Mouse (Mus musculus): ENCODE measurements around the gene Atp5g2. TPM values are rescaled to one million over a fixed set of nuclear protein-coding genes. Genes with fewer than 3 reads are reported as not detected.
"Not testable (repeated sequence)": the region's sequence is repeated elsewhere in the genome, so short reads cannot be mapped to it uniquely, and the experiment has no call there.

Gene Atp5g2
- total RNA-seq, 2 experiments from 2014 or later, result 13.1 to 20.4 TPM

DNA sequence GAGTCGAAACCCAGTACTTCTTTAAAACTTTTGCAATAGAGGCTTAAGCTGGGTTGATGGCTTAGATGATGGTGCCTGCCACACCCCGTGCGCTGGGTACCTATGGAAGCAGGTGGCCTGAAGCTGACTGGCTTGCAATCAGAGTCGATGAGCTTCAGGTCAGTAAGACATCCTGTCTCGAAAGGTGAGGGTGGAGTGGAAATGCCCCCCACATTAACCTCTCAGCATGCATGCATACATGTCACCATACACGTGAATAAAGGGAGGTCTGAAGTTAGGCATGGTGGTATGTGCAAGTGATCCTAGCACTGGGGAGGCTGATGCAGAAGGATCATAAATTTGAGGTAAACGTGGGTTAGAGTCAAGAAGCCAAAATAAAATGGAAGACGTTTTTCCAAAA lies 2.6 kb downstream of the Atp5g2 start:
- no peak for DNase-seq (ENCODE audit: low spot score)

DNA sequence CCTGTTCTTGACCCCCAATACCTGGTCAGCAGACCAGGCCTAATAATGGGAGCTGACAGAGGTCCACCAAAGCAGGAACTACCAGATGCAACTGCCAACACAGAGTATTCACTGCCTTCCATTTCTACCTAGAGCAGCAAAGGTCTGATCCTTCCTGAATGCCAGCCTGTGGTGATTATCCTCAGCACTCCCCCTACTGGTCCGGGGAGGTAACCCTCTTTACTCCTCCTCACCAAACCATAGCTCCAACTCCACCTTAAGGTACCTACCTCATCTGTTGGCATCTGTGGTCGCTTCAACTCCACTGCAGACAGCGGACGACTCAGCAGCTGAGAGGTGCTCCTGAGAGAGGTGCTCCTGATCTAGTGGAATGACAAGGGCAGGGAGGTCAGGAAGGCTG lies 6.7 kb downstream of the Atp5g2 start:
- DNase-seq (ENCODE audit: low spot score), result peak; percentile 62

DNA sequence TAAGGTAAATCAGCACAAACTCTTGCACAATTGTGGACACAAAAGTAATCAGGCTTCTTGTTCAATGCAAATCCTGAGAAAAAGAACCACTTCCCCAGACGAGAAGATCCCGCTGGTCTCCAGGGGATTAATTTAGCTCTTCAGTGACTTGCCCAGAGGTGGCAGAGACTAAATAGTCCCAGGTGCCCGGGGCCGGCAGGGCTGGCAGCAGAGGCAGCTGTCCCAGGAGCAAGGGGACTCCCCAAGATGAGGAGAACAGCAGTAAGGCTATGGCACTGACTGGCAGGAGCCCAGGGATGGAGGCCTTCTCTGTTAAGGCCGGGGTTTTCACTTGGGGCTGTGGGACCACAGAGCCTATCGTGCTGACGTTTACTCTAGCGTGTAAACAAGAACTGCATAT lies 8.3 kb downstream of the Atp5g2 start:
- no peak for DNase-seq (ENCODE audit: low spot score)

DNA sequence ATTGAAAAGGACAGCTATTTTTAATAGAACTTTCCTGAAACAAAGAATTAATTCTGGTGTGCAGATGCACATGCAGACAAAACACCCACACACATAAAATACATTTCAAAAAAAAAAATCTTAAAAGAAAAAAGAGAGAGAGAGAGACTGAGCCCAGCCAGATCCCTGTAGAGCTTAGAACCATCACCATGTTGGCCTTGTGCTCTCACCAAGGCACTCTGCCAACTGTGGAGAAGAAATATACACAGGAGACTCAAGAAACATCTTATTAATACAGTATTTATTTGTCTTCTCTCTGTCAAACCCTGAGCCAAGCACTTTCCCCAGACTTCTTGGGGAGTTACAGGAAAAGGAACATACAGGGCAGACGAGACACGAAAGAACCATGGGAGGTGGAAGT lies 9.6 kb downstream of the Atp5g2 start:
- not testable (repeated sequence) for DNase-seq (ENCODE audit: low spot score)

DNA sequence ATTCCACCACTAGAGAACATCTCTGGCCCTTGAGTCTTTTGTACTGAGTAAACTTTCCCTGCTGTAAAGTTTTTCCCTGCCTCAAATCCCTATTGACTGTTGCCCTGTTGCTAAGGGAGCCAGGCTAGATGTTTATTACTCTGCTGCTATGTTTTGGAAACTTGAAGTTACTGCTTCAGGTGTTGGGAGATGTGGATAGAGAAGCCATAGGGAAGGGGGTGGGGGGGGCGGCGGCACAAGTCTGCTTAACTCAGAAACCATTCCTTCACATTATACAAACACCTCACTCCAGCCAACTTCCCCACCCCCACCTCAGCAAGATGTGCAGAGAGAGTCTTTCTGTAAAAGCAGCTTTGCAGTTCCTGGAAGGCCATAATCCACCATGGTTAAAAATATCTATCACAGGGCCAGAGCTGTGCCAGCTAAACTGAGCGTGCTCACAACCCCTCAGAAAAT lies 14.2 kb downstream of the Atp5g2 start:
- no peak for DNase-seq (ENCODE audit: low spot score)

DNA sequence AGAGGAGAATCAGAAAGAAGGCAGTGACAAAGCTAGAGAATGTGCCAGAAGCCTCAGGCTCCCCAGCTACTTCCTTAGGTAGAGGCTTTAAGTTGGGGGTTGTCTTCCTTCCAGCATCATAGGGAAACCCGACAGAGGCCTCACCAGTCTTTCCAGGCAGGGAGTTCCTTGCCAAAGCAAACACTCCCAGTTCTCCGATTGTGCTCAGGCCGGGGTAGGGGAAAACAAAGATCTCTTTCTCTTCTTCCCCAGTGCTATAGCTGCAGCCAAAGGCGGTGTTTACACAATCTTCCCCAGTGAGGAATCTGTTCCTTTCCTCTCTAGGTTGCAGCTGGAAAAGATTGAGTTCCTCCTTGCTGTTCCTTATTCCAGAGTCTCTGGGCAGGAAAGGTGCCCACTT lies 15.5 kb downstream of the Atp5g2 start:
- peak; percentile 39 for DNase-seq (ENCODE audit: low spot score)

DNA sequence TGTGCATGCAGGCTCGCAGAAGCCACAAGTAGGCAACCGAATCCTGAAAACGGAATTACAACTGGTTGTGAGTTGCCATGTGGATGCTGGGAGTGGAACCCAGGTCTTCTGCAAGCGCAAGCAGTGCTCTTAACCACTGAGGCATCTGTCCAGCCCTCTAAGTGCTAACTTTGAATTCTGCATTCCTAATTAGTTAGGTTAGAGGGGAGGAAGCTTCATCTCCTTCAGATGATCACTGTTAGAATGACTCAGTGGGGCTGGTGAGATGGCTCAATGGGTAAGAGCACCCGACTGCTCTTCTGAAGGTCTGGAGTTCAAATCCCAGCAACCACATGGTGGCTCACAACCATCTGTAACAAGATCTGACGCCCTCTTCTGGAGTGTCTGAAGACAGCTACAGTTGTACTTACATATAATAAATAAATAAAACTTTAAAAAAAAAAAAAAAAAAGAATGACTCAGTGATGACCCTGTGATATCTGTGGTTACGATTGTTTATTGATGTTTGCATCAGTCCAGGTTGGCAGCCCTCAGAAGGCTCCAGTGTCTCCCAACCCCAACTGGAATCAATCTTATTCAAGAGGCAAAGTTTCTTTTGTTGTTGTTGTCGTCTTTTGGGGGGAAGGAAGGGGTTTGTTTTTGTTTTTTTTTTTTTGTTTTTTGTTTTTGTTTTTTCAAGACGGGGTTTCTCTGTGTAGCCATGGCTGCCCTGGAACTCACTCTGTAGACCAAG lies 20.1 kb downstream of the Atp5g2 start:
- DNase-seq (ENCODE audit: low spot score), result not testable (repeated sequence)

DNA sequence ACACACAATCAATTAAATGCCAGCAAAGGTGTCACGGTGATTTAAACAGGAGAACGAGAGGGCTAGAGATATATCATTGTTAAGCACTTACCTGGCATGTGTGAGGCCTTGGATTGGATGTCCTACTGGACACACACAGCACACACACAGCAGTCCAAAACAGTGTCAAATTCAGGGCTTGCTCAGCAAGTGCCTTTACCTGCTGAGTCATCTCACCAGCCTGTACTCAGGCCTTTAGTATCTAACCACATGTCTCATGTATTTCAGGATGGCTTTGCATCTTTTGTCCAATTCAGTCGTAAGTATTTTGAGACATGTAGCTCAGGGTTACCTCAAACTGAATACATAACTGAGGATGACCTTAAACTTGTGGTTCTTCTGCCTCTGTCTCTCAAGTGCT lies 21.0 kb downstream of the Atp5g2 start:
- no peak for DNase-seq (ENCODE audit: low spot score)

DNA sequence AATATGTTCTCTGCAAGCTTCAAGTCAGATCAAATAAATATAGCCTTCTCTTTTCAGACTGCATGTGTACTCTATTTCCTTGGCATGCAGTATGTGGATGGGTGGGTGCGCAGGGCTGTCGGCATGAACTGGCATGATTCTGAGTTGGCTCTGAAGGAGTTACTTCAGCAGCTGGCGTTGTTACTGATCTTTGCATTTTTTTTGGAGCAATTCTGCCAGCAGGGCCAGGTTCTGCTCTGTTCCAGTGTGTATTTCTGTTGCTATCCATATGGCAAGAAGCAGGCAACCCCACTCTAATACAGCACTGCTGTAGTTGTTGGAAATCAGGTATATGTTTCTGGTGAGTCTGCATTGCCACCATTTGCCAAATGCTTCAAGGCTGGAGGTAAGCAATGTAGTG lies 36.3 kb downstream of the Atp5g2 start:
- no peak for DNase-seq (ENCODE audit: low spot score)

DNA sequence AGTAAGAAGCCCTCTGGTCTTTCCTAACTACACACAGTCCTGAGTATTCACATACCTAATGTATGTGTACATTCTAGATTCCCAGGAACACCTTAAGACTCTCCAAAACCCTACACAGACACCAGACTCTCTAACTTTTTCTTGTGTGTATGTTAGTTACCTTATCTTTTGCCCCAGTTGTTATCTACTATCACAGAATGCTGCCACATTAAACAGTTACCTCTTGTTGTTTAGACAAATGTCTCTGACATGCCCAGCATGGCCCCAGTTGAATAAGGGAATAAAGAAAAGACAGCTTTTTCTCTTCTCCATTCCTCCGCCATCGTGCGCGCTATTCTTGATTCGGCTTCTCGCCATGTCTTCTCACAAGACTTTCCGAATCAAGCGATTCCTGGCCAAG lies 37.5 kb downstream of the Atp5g2 start:
- DNase-seq (ENCODE audit: low spot score), result no peak

DNA sequence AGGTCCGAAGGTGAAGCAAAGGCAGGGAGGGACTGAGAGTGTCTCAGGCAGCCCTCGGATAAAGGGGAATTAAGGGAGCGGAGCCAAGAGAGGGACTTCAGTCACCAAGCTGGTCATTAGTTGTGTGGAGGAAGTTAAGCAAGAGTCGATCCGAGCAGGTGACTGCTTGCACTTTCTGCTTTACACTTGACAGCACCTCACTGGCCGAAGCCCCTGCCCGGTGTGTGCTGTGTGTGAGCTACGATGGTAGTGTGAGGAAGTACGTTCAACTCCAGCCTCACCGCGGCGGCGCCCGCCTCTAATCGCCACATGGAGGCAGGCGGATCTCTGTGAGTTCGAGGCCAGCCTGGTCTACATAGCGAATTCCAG lies 46.5 kb downstream of the Atp5g2 start:
- DNase-seq (ENCODE audit: low spot score), result no peak

DNA sequence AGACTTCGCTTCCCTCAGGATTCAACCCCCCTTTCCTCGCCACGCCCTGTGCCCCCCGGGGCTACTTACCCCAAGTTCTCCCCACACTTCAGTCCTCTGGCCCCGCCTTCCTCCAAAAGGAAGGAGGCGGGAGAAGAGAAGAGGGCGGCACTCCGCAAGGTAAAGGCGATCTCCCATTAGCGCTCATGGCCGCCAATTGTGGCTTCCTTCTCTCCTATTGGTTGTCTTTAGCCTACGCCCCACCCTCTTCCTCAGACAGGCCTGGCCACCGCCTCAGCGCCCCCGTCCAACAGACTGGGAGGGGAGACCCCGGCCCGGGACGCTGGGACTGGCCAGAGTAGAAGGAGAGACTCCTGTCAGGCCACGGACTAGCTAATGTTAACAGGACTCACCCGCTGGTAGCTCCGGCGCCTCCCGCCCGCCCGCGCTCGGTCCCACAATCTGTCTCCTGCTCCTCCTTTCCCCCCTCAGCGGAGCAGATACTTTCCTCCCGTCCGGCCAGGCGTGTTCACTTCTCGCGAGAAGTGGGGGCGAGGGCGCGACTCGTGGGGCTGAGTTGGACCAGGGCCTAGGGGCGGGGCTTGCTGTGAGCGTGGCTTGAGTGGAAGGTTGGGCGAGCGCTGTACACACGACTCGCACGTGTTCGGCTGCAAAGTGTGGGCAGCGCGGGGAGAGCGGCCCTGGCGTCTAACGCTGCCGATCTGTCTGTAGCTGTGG lies 47.0 kb downstream of the Atp5g2 start, which contains the start of the genes Gm28047 and Atf7:
Gene Gm28047, minus strand, starts transcription at position 98 of the 717 bp plus-strand sequence.
Gene Atf7, minus strand, starts transcription at position 495 of the 717 bp plus-strand sequence.
- peak; percentile 100 for DNase-seq (ENCODE audit: low spot score)

DNA sequence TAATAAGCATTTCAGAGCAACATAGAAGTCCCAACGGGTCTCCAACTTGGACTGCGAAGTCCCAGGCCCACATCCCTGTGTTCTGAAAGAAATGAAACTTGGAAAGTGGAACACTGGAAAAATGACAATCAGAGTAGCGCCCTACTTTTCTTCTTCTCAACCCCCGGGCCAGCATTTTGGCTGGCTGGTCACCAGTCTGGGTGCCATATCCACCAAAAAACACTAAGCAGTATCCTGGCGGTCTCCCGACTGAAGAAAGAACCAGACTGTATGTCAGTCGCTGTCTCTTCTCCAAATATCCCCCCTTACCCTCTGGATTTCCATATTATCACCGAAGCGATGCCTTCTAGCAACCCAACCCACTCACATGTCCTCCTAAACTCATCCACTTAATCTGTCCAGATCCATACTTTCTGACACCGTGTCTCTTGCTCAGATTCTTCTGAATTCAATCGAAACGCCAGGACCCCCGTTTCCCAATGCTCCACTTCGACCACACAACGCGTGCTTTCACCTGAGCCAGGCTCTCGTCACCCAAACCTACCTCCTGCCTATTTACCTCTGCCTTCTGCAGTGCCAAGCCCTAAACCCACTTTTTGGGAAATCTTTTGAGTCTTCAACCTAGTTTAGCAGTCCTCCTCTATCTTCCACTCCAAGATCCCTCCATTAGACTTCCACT lies 47.7 kb downstream of the Atp5g2 start:
- DNase-seq (ENCODE audit: low spot score), result peak; percentile 19

DNA sequence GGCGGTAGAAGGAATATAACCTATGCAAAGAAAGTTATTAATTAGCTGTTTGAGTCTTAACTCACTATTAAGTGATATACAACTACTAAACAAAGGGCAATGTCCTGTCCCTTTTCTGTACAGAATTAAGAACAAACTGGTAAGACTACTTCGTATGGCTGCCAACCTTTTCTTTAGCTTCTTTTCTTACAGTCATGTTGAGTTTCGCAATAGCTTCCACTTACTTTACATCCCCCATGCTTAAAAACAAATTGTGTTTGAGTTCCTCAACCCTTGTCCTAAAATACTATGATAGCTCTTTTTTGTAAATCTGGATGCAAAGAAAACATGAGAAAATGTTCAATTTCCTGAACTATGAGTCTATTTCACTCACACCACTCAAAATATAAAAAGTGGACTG lies 49.0 kb downstream of the Atp5g2 start:
- no peak for DNase-seq (ENCODE audit: low spot score)

DNA sequence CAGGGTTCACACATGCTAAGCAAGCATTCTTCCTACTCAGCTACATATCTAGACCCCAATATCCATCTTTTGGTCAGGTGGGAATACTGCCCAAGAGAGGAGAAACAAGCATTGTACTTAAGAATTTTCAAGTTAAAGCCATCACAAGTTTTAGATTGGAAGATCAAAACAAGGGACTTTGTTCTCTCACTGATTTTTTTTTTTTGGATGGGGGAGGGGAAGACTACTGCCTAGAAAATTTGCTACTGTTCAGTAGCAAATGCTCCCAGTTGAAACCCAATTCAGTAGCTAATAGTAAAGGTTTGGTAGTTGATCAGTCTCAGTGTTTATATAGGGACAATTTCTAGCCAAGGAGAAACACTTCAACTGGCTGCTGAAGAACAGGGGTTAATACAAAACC lies 49.6 kb downstream of the Atp5g2 start:
- no peak for DNase-seq (ENCODE audit: low spot score)

DNA sequence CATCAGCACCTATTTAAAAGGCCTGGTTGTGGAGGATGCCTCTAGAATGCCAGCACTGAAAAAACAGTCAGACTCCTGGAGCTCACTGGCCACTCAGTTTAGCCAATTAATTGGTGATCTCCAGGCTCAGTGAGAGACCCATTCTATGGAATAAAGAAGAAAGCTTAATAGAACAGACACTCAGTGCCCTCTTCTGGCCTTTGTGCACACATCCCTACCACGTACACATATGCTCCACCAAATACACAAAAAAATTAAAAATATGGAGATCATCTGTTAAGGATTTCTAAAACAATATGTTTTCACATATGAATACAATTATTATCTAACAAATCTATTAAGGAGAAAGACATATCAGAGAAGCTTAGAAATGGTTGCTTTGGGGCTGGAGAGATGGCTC lies 51.4 kb downstream of the Atp5g2 start:
- no peak for DNase-seq (ENCODE audit: low spot score)

DNA sequence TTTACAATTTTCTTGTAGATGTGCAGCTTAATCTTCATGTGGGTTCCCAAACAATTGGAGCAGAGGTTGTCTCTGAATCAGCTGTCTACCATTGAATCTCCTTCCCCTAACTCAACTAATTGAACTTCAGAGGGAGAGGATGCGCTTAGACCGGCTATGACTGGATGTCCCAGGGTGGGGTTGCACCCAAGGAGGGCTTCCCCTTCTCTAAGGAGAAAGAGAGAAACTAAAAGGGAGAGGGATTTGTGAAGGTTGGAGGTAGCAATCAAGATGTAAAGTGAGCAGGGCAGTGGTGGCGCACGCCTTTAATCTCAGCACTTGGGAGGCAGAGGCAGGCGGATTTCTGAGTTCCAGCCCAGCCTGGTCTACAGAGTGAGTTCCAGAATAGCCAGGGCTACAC lies 52.7 kb downstream of the Atp5g2 start:
- no peak for DNase-seq (ENCODE audit: low spot score)

DNA sequence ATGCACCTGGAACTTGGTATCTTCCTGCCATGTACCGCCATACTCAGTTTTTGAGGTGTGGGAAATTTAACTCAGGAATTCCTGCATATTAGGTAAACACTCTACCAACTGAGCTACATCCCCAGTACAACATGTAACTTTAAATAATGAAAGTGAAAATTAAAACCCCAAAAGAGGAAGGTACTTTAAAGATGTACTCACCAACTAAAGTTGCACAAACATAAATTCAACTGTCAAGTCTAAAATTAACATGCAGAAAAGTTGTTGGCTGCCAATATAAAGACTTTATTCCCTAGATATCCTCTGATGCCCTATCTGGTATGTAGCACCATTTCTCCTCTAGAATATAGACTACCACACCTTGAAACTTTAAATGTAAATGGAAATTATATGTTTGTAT lies 54.5 kb downstream of the Atp5g2 start:
- no peak for DNase-seq (ENCODE audit: low spot score)

DNA sequence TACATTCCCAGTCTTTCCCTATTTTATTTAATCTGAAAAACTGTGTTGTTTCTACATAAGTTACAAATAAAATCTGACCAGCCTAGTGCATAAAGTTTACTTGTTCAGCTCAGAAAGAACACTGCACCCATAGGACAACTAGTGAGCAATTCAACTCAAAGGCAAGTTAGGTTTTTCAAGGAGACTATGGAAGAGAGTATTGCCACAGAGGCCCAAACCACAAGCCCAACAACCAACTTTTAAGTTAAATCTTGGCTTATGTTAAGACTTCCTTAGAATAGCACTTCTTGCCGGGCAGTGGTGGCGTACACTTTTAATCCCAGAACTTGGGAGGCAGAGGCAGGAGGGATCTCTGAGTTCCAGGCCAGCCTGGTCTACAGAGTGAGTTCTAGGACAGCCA lies 56.0 kb downstream of the Atp5g2 start:
- no peak for DNase-seq (ENCODE audit: low spot score)

DNA sequence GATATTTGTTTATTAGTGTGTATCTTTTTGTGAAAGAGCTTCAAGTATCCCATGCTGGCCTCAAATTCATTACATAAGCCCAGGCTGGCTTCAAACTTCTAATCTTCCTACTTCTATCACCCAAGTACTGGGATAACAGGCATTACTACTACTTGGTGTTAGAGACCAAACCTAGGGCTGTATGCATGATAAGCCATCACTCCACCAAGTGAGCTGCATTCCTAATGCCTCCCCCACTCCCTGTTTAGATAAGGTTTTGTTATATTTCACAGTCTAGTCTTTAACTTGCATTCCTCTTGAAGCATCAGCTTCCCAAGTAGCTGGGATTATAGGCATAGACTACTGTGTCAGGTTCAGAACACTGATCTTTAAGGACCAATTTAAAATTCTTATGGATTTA lies 57.9 kb downstream of the Atp5g2 start:
- DNase-seq (ENCODE audit: low spot score), result no peak

DNA sequence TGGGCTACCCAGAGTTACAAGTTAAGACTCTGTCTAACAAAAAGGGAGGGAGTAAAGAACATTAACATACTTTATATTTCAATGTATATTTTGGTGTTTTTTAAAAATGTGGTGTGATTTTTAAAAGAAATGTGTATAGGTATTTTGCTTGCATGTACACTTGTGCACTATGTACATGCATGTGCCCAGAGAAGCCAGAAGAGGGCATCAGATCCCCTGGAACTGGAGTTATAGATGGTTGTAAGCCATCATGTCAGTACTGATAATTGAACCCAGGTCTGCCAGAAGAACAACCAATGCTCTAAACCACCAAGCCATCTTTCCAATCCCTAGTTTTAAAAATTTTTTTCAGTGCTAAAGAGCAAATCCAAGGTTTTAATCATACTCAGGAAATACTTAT lies 59.2 kb downstream of the Atp5g2 start:
- no peak for DNase-seq (ENCODE audit: low spot score)
